Mouse (Mus musculus) MEL (cell line): ENCODE measurements around the gene Hoxa3. TPM values are rescaled to one million over a fixed set of nuclear protein-coding genes. Genes with fewer than 3 reads are reported as not detected.

Source experiments
- DNase-seq: peaks from one replicate; pipeline ENCODE4 v3.0.0; 2011; ENCODE audit warnings: low read depth, low spot score
- H3K27ac ChIP-seq: 2 replicates; pipeline ENCODE4 v1.5.1; 2012; ENCODE audit warnings: low read depth, mild to moderate bottlenecking, control low read depth, low read length, moderate library complexity; ENCODE audit not compliant: control insufficient read depth
- H3K27me3 ChIP-seq, 2 experiments: fragments of 150-350 bp in 1 of 2; sonication (generic) in 1 of 2; 2 replicates each; pipeline ENCODE4 v1.6.1; 2012; ENCODE audit warnings: low read length in 2 of 2, mild to moderate bottlenecking in 2 of 2, improper control_type of control experiment in 1 of 2, moderate library complexity in 1 of 2; ENCODE audit not compliant: insufficient read depth in 2 of 2, control insufficient read depth in 1 of 2
- H3K36me3 ChIP-seq, 2 experiments: 2 replicates each; pipeline ENCODE4 v1.6.1; 2012 to 2014; ENCODE audit warnings: low read length in 2 of 2, improper control_type of control experiment in 1 of 2, inconsistent platforms in 1 of 2, mild to moderate bottlenecking in 1 of 2; ENCODE audit not compliant: insufficient read depth in 2 of 2, control insufficient read depth in 1 of 2
- H3K4me1 ChIP-seq, 2 experiments: fragments of 150-350 bp in 1 of 2; sonication (generic) in 1 of 2; 2 replicates each; pipeline ENCODE4 v1.6.1; 2012; ENCODE audit warnings: low read length in 2 of 2, improper control_type of control experiment in 1 of 2, mild to moderate bottlenecking in 1 of 2; ENCODE audit not compliant: insufficient read depth in 2 of 2, control insufficient read depth in 1 of 2
- H3K4me3 ChIP-seq, 2 experiments: fragments of 150-350 bp in 1 of 2; sonication (generic) in 1 of 2; 2 replicates each; pipeline ENCODE4 v1.5.1; 2012; ENCODE audit warnings: low read depth in 2 of 2, low read length in 2 of 2, mild to moderate bottlenecking in 2 of 2, moderate library complexity in 2 of 2, control low read depth in 1 of 2, improper control_type of control experiment in 1 of 2; ENCODE audit not compliant: control insufficient read depth in 1 of 2, insufficient read depth in 1 of 2
- H3K79me2 ChIP-seq: 2 replicates; pipeline ENCODE4 v1.6.1; 2012; ENCODE audit warnings: mild to moderate bottlenecking, low read length, moderate library complexity; ENCODE audit not compliant: control insufficient read depth, poor library complexity, insufficient read depth
- H3K9ac ChIP-seq: 2 replicates; pipeline ENCODE4 v1.6.1; 2012; ENCODE audit warnings: low read depth, mild to moderate bottlenecking, control low read depth, low read length, moderate library complexity; ENCODE audit not compliant: control insufficient read depth, poor library complexity, severe bottlenecking
- H3K9me3 ChIP-seq: fragments of 150-350 bp; sonication (generic); replicated peaks from 2 replicates; pipeline ENCODE4 v1.6.1; 2012; ENCODE audit warnings: mild to moderate bottlenecking, low read length, improper control_type of control experiment, moderate library complexity; ENCODE audit not compliant: insufficient read depth
- CHD1 ChIP-seq: IDR thresholded peaks from 2 replicates; pipeline ENCODE4 v1.6.1; 2012; ENCODE audit warnings: low read depth, mild to moderate bottlenecking, inconsistent platforms, low read length, improper control_type of control experiment
- ELF1 ChIP-seq: IDR thresholded peaks from 2 replicates; pipeline ENCODE4 v1.6.1; 2014; ENCODE audit warnings: low read depth, mild to moderate bottlenecking, inconsistent platforms, low read length, improper control_type of control experiment, moderate library complexity
- ETS1 ChIP-seq: IDR thresholded peaks from 2 replicates; pipeline ENCODE4 v1.6.1; 2012; ENCODE audit warnings: low read depth, mild to moderate bottlenecking, inconsistent platforms, low read length, improper control_type of control experiment, moderate library complexity
- HCFC1 ChIP-seq: IDR thresholded peaks from 2 replicates; pipeline ENCODE4 v1.6.1; 2012; ENCODE audit warnings: low read depth, mild to moderate bottlenecking, inconsistent platforms, low read length, improper control_type of control experiment, moderate library complexity
- KAT2A ChIP-seq: conservative IDR thresholded peaks from 2 replicates; pipeline ENCODE4 v1.6.1; 2012; ENCODE audit warnings: low read depth, low read length, improper control_type of control experiment, inconsistent platforms
- MAFK ChIP-seq: IDR thresholded peaks from 2 replicates; pipeline ENCODE4 v1.6.1; 2011; ENCODE audit warnings: low read depth, mild to moderate bottlenecking, low read length, improper control_type of control experiment, borderline replicate concordance
- MAZ ChIP-seq: IDR thresholded peaks from 2 replicates; pipeline ENCODE4 v1.6.1; 2012; ENCODE audit warnings: low read depth, mild to moderate bottlenecking, inconsistent platforms, low read length, improper control_type of control experiment
- MXI1 ChIP-seq: IDR thresholded peaks from 2 replicates; pipeline ENCODE4 v1.6.1; 2011; ENCODE audit warnings: mild to moderate bottlenecking, low read depth, low read length, improper control_type of control experiment
- MYC ChIP-seq: IDR thresholded peaks from 2 replicates; pipeline ENCODE4 v1.6.1; 2011; ENCODE audit warnings: low read depth, mild to moderate bottlenecking, low read length, improper control_type of control experiment, moderate library complexity
- NELFE ChIP-seq: IDR thresholded peaks from 2 replicates; pipeline ENCODE4 v1.6.1; 2011; ENCODE audit warnings: low read depth, low read length, improper control_type of control experiment
- POLR2AphosphoS5 ChIP-seq: IDR thresholded peaks from 2 replicates; pipeline ENCODE4 v1.6.1; 2012; ENCODE audit warnings: low read depth, borderline replicate concordance, mild to moderate bottlenecking, inconsistent platforms, low read length, moderate library complexity, mixed read lengths
- RAD21 ChIP-seq: IDR thresholded peaks from 2 replicates; pipeline ENCODE4 v1.6.1; 2011; ENCODE audit warnings: mild to moderate bottlenecking, low read depth, low read length, improper control_type of control experiment
- RCOR1 ChIP-seq: IDR thresholded peaks from 2 replicates; pipeline ENCODE4 v1.6.1; 2012; ENCODE audit warnings: low read depth, mild to moderate bottlenecking, inconsistent platforms, low read length, improper control_type of control experiment
- SMC3 ChIP-seq: IDR thresholded peaks from 2 replicates; pipeline ENCODE4 v1.6.1; 2011; ENCODE audit warnings: low read depth, low read length, improper control_type of control experiment
- TAL1 ChIP-seq: IDR thresholded peaks from 2 replicates; pipeline ENCODE4 v1.6.1; 2012; ENCODE audit warnings: mild to moderate bottlenecking, inconsistent platforms, low read length, moderate library complexity, mixed read lengths
- ZC3H11A ChIP-seq: IDR thresholded peaks from 2 replicates; pipeline ENCODE4 v1.6.1; 2012; ENCODE audit warnings: low read depth, mild to moderate bottlenecking, inconsistent platforms, low read length, improper control_type of control experiment
- ZKSCAN1 ChIP-seq: IDR thresholded peaks from 2 replicates; pipeline ENCODE4 v1.6.1; 2012; ENCODE audit warnings: low read depth, mild to moderate bottlenecking, inconsistent platforms, low read length, improper control_type of control experiment, moderate library complexity
- polyA plus RNA-seq, 2 experiments: library from polyadenylated mRNA; stranded (reverse) in 1 of 2; unstranded in 1 of 2; fragments of >175 nt in 1 of 2; fragments of >200 nt in 1 of 2; gene quantifications; 2 replicates each; pipeline versions ENCODE4 v1.2.1 to v1.2.4; 2012; ENCODE audit warnings: low replicate concordance in 2 of 2, low read depth in 1 of 2; ENCODE audit not compliant: insufficient read length in 2 of 2, insufficient read depth in 1 of 2, missing spikeins in 1 of 2
- total RNA-seq: library from RNA; depleted of rRNA; stranded (reverse); fragments of 300-350 nt; gene quantifications from 2 replicates; pipeline ENCODE4 v1.2.3, GENCODE M21; 2012

The Hoxa3 gene
- total and polyA plus RNA-seq, 3 experiments: not detected

- Histone ChIP-seq H3K4me3 (no peak overlapping the region), H3K9me3 (no peaks in the 10 kb centered on the region), H3K9ac (no peak overlapping the region), H3K27ac (no peak overlapping the region), H3K79me2 (no peaks in the 10 kb centered on the region), H3K27me3 (no peaks in the 10 kb centered on the region), H3K4me1 (no peaks in the 10 kb centered on the region), H3K36me3 (no peaks in the 10 kb centered on the region)
- TF ChIP-seq RCOR1: no peak
- no peak for TF ChIP-seq MYC
- TF ChIP-seq MAFK: no peak
- no peak for TF ChIP-seq POLR2AphosphoS5
- no peak for TF ChIP-seq CHD1
- no peak for TF ChIP-seq HCFC1
- TF ChIP-seq NELFE: no peak
- TF ChIP-seq ELF1: no peak
- TF ChIP-seq RAD21: no peak
- TF ChIP-seq ZKSCAN1: no peak
- TF ChIP-seq SMC3: no peak
- TF ChIP-seq KAT2A: no peak
- no peak for TF ChIP-seq TAL1
- no peak for TF ChIP-seq ETS1
- TF ChIP-seq MXI1: no peak
- TF ChIP-seq ZC3H11A: no peak
- DNase-seq: no peak
Observed at GRCm38 (mm10) chr6:52207684-52207976, 5.5 kb downstream of the Hoxa3 start.

- H3K27ac ChIP-seq: no peak overlapping the region
- no peaks in the 10 kb centered on the region for H3K36me3 ChIP-seq
- H3K9me3 ChIP-seq: no peaks in the 10 kb centered on the region
- no peaks in the 10 kb centered on the region for H3K27me3 ChIP-seq
- no peaks in the 10 kb centered on the region for H3K4me1 ChIP-seq
- no peak overlapping the region for H3K4me3 ChIP-seq
- TF ChIP-seq MAZ: no peak
- no peak for TF ChIP-seq TAL1
- TF ChIP-seq, all 39 proteins: peak for 0
- H3K79me2 ChIP-seq: no peaks in the 10 kb centered on the region
- DNase-seq: no peak
- no peak overlapping the region for H3K9ac ChIP-seq
Observed at GRCm38 (mm10) chr6:52206882-52207683, 6.1 kb downstream of the Hoxa3 start.
